Mouse (Mus musculus) CH12.LX (cell line): Measurements from ENCODE around the gene Mras. TPM values are rescaled to one million over a fixed set of nuclear protein-coding genes. Genes with fewer than 3 reads are reported as not detected.

Experiments used
- DNase-seq: peaks from one replicate; pipeline ENCODE4 v3.0.0-alpha.2; 2013; ENCODE audit errors: extremely low read depth
- H3K27ac ChIP-seq: 2 replicates; pipeline ENCODE4 v1.5.1; 2012; ENCODE audit warnings: low read depth, mild to moderate bottlenecking, control low read depth, moderate library complexity; ENCODE audit not compliant: insufficient read depth
- H3K27me3 ChIP-seq: replicated peaks from 2 replicates; pipeline ENCODE3; 2012; ENCODE audit warnings: inconsistent platforms
- H3K36me3 ChIP-seq, 2 experiments: replicated peaks in 1 of 2; 2 replicates each; pipeline versions ENCODE3 to v1.6.1; 2012; ENCODE audit warnings: inconsistent platforms in 1 of 2, low read length in 1 of 2, mild to moderate bottlenecking in 1 of 2, mixed read lengths in 1 of 2, moderate library complexity in 1 of 2; ENCODE audit not compliant: control insufficient read depth in 1 of 2, insufficient read depth in 1 of 2
- H3K4me1 ChIP-seq, 2 experiments: 2 replicates each; pipeline ENCODE4 v1.6.1; 2012; ENCODE audit warnings: inconsistent platforms in 1 of 2, moderate library complexity in 1 of 2; ENCODE audit not compliant: insufficient read depth in 2 of 2, control insufficient read depth in 1 of 2
- H3K4me2 ChIP-seq: 2 replicates; pipeline ENCODE4 v1.6.1; 2012; ENCODE audit warnings: low read depth, mild to moderate bottlenecking, control low read depth; ENCODE audit not compliant: poor library complexity, insufficient read depth, severe bottlenecking
- H3K4me3 ChIP-seq, 3 experiments: fragments of 150-350 bp in 1 of 3; sonication (generic) in 1 of 3; replicated peaks in 1 of 3; 2 replicates each; pipeline versions ENCODE3 to v1.5.1; 2011 to 2012; ENCODE audit warnings: low read depth in 2 of 3, low read length in 2 of 3, mild to moderate bottlenecking in 2 of 3, moderate library complexity in 2 of 3, control low read depth in 1 of 3, improper control_type of control experiment in 1 of 3, inconsistent platforms in 1 of 3, mixed read lengths in 1 of 3; ENCODE audit not compliant: poor library complexity in 1 of 3
- H3K79me2 ChIP-seq: replicated peaks from 2 replicates; pipeline ENCODE4 v1.6.1; 2012; ENCODE audit warnings: mild to moderate bottlenecking, moderate library complexity; ENCODE audit not compliant: control insufficient read depth, poor library complexity, insufficient read depth, severe bottlenecking; ENCODE audit errors: extremely low read depth
- H3K9ac ChIP-seq: 2 replicates; pipeline ENCODE4 v1.6.1; 2012; ENCODE audit warnings: low read depth, mild to moderate bottlenecking, control low read depth, moderate library complexity; ENCODE audit not compliant: insufficient read depth
- H3K9me3 ChIP-seq: replicated peaks from 2 replicates; pipeline ENCODE3; 2012; ENCODE audit warnings: low read length, inconsistent platforms, mixed read lengths
- BHLHE40 ChIP-seq: IDR thresholded peaks from 2 replicates; pipeline ENCODE4 v1.6.1; 2011; ENCODE audit warnings: mild to moderate bottlenecking, low read depth, low read length, improper control_type of control experiment
- CTCF ChIP-seq, 2 experiments: IDR thresholded peaks in 1 of 2; conservative IDR thresholded peaks in 1 of 2; 2 replicates each; pipeline ENCODE4 v1.5.1; 2011 to 2012; ENCODE audit warnings: low read depth in 2 of 2, low read length in 2 of 2, improper control_type of control experiment in 1 of 2, inconsistent platforms in 1 of 2, mild to moderate bottlenecking in 1 of 2, moderate library complexity in 1 of 2
- E2F4 ChIP-seq: IDR thresholded peaks from 2 replicates; pipeline ENCODE4 v1.6.1; 2011; ENCODE audit warnings: low read depth, low read length, improper control_type of control experiment; ENCODE audit not compliant: insufficient replicate concordance
- ETS1 ChIP-seq: conservative IDR thresholded peaks from 2 replicates; pipeline ENCODE4 v1.6.1; 2012; ENCODE audit warnings: low read depth, mild to moderate bottlenecking, inconsistent platforms, low read length, improper control_type of control experiment, moderate library complexity
- GABPA ChIP-seq: IDR thresholded peaks from 2 replicates; pipeline ENCODE4 v1.6.1; 2012; ENCODE audit warnings: low read depth, low read length, improper control_type of control experiment, inconsistent platforms; ENCODE audit not compliant: insufficient replicate concordance
- HCFC1 ChIP-seq: IDR thresholded peaks from 2 replicates; pipeline ENCODE4 v1.6.1; 2012; ENCODE audit warnings: low read depth, mild to moderate bottlenecking, inconsistent platforms, low read length, improper control_type of control experiment
- IRF4 ChIP-seq: IDR thresholded peaks from 2 replicates; pipeline ENCODE4 v1.6.1; 2014; ENCODE audit warnings: low read depth, mild to moderate bottlenecking, inconsistent platforms, low read length, improper control_type of control experiment
- JUND ChIP-seq: conservative IDR thresholded peaks from 2 replicates; pipeline ENCODE4 v1.6.1; 2011; ENCODE audit warnings: low read depth, low read length, improper control_type of control experiment
- KAT2A ChIP-seq: IDR thresholded peaks from 2 replicates; pipeline ENCODE4 v1.6.1; 2012; ENCODE audit warnings: low read length, improper control_type of control experiment, inconsistent platforms; ENCODE audit not compliant: insufficient replicate concordance
- MAX ChIP-seq: IDR thresholded peaks from 2 replicates; pipeline ENCODE4 v1.6.1; 2011; ENCODE audit warnings: low read length, improper control_type of control experiment
- MAZ ChIP-seq: IDR thresholded peaks from 2 replicates; pipeline ENCODE4 v1.6.1; 2012; ENCODE audit warnings: low read depth, mild to moderate bottlenecking, inconsistent platforms, low read length, improper control_type of control experiment, moderate library complexity
- MEF2A ChIP-seq: IDR thresholded peaks from 2 replicates; pipeline ENCODE4 v1.6.1; 2014; ENCODE audit warnings: low read depth, mild to moderate bottlenecking, inconsistent platforms, low read length, improper control_type of control experiment, borderline replicate concordance
- NRF1 ChIP-seq: IDR thresholded peaks from 2 replicates; pipeline ENCODE4 v1.6.1; 2014; ENCODE audit warnings: low read depth, mild to moderate bottlenecking, inconsistent platforms, low read length, improper control_type of control experiment, moderate library complexity
- PAX5 ChIP-seq: IDR thresholded peaks from 2 replicates; pipeline ENCODE4 v1.6.1; 2012; ENCODE audit warnings: low read length, inconsistent platforms, mixed read lengths
- RAD21 ChIP-seq: IDR thresholded peaks from 2 replicates; pipeline ENCODE4 v1.6.1; 2011; ENCODE audit warnings: low read depth, mild to moderate bottlenecking, low read length, improper control_type of control experiment, moderate library complexity
- RCOR1 ChIP-seq: conservative IDR thresholded peaks from 2 replicates; pipeline ENCODE4 v1.6.1; 2012; ENCODE audit warnings: low read depth, mild to moderate bottlenecking, inconsistent platforms, low read length, improper control_type of control experiment
- USF1 ChIP-seq: IDR thresholded peaks from 2 replicates; pipeline ENCODE4 v1.6.1; 2014; ENCODE audit warnings: low read depth, mild to moderate bottlenecking, inconsistent platforms, low read length, improper control_type of control experiment
- ZC3H11A ChIP-seq: IDR thresholded peaks from 2 replicates; pipeline ENCODE4 v1.6.1; 2012; ENCODE audit warnings: low read depth, mild to moderate bottlenecking, inconsistent platforms, low read length, improper control_type of control experiment
- ZKSCAN1 ChIP-seq: IDR thresholded peaks from 2 replicates; pipeline ENCODE4 v1.6.1; 2012; ENCODE audit warnings: low read depth, inconsistent platforms, low read length, improper control_type of control experiment, borderline replicate concordance
- ZMIZ1 ChIP-seq: IDR thresholded peaks from 2 replicates; pipeline ENCODE4 v1.6.1; 2012; ENCODE audit warnings: low read depth, mild to moderate bottlenecking, inconsistent platforms, low read length, improper control_type of control experiment
- dilution Hi-C: fragments of 300-500 bp; cut with MboI; formaldehyde crosslinking; loops from 2 replicates; pipeline ENCODE4 v1.14.3; 2020; ENCODE audit warnings: low sequenced_read_pairs; ENCODE audit not compliant: extremely low pct_unique_long_range_greater_than_20kb, extremely low pct_ligation_motif_present
- in situ Hi-C: fragments of 300-500 bp; cut with MboI; formaldehyde crosslinking; loops from 3 replicates; pipeline ENCODE4 v1.14.3; 2019; ENCODE audit warnings: low sequenced_read_pairs, low pct_ligation_motif_present, low pct_unique_long_range_greater_than_20kb, mixed read lengths
- polyA plus RNA-seq: library from polyadenylated mRNA; unstranded; fragments of >175 nt; gene quantifications from 2 replicates; pipeline ENCODE4 v1.2.1, GENCODE M21; 2012; ENCODE audit warnings: low read depth; ENCODE audit not compliant: insufficient read length
- total RNA-seq, 2 experiments: library from RNA; depleted of rRNA; stranded (reverse); fragments of 300-350 nt in 1 of 2; fragments of >200 nt in 1 of 2; gene quantifications; 2 replicates each; pipeline ENCODE4 v1.2.3; 2012 to 2014

Mras gene
- total and polyA plus RNA-seq, 3 experiments = 0.21 TPM; not detected in 2

DNA sequence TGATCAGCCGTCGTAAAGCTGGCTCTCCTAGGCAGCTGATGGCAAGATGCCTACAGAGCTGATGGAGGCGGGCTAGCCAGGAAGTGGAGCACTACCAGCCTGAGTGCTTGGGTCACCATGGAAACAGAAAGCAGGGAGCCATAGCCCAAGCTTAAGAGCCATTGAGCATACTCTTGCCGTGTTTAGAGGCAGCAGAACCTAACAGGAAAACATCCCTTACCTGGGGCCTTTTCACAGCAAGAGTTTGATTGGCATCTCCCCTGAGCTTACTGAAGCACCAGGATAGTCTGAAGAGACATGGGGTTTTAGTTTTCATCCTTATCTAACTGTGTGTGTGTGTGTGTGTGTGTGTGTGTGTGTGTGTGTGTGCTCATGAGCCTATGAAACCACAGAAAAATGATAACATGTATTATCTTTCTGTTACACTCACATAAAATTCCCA lies 91.8 kb downstream of the Mras start:
- dilution Hi-C loops (no loop called here), in situ Hi-C loops (no loop called here)
- DNase-seq = no peak
- Histone ChIP-seq H3K4me1 (no peaks in the 10 kb centered on the region), H3K36me3 (no peaks in the 10 kb centered on the region), H3K79me2 (no peaks in the 10 kb centered on the region), H3K4me3 (no peak overlapping the region), H3K4me2 (no peak overlapping the region), H3K27ac (no peak overlapping the region), H3K9me3 (no peaks in the 10 kb centered on the region), H3K27me3 (no peaks in the 10 kb centered on the region), H3K9ac (no peak overlapping the region)
- no peak for TF ChIP-seq KAT2A
- TF ChIP-seq GABPA = no peak
- no peak for TF ChIP-seq NRF1
- TF ChIP-seq RCOR1 = no peak
- TF ChIP-seq USF1 = no peak
- no peak for TF ChIP-seq PAX5
- TF ChIP-seq ZC3H11A = no peak
- no peak for TF ChIP-seq BHLHE40
- no peak for TF ChIP-seq MAZ
- TF ChIP-seq ETS1 = no peak
- TF ChIP-seq HCFC1 = no peak
- no peak for TF ChIP-seq IRF4
- TF ChIP-seq JUND = no peak

DNA sequence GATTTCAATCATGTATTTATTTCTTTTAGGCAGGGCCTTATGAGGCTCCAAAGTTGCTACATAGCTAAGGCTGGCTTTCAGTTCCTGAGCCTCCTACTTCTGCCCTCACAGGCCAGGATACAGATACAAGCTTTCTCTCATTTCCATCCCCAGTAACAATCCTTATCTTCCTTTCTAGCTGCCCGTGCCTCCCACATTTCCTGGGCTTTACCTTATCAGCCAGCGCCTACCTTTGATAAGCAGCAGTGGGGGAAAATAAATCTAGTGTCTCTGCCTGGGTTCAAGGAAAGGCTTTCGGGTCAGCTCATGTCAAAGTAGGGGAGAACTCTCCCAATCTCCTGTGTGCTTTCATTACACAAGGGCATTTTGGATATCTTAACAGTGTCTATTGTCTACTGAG lies 95.6 kb downstream of the Mras start:
- H3K9me3 ChIP-seq = no peaks in the 10 kb centered on the region
- no peak for DNase-seq
- dilution Hi-C loops = no loop called here
- H3K4me2 ChIP-seq = no peak overlapping the region
- in situ Hi-C loops = no loop called here
- no peak for TF ChIP-seq RAD21
- no peak for TF ChIP-seq ZKSCAN1
- TF ChIP-seq NRF1 = no peak
- TF ChIP-seq E2F4 = no peak
- TF ChIP-seq KAT2A = no peak
- no peak for TF ChIP-seq RCOR1
- TF ChIP-seq USF1 = no peak
- no peak for TF ChIP-seq MEF2A
- no peak for TF ChIP-seq JUND
- no peak for TF ChIP-seq ZMIZ1
- TF ChIP-seq MAX = no peak
- TF ChIP-seq CTCF (conservative IDR thresholded peaks at IDR 0.05 in 1 of 2, IDR thresholded peaks at IDR 0.05 in 1 of 2; ENCODE audit: low read depth in 2 of 2, low read length in 2 of 2) = no peak
- TF ChIP-seq IRF4 = no peak
- H3K9ac ChIP-seq = no peak overlapping the region
- H3K4me1 ChIP-seq = peaks cover 0 to 3% of the 10 kb centered on the region in 2 experiments; a peak in 1 of 4 replicates
- no peaks in the 10 kb centered on the region for H3K36me3 ChIP-seq
- no peaks in the 10 kb centered on the region for H3K27me3 ChIP-seq
- no peaks in the 10 kb centered on the region for H3K79me2 ChIP-seq
- H3K4me3 ChIP-seq = no peak overlapping the region
- no peak overlapping the region for H3K27ac ChIP-seq
